Mouse (Mus musculus): ENCODE results near the gene Timm23.
"Not testable (repeated sequence)": the region's sequence is repeated elsewhere in the genome, so short reads cannot be mapped to it uniquely, and the experiment has no call there.

Timm23 gene

GRCm38 (mm10) chr14:32165278-32166061, 36.2 kb downstream of the Timm23 start:
- peak; percentile 54 to 60 for DNase-seq (ENCODE audit: low spot score in 2 of 2)

- no peak for DNase-seq (ENCODE audit: low spot score in 2 of 2)
Measured at GRCm38 (mm10) chr14:32164173-32165051, 37.3 kb downstream of the Timm23 start.

- DNase-seq (ENCODE audit: low spot score in 2 of 2) = no peak
Measured at GRCm38 (mm10) chr14:32163203-32163888, 38.4 kb downstream of the Timm23 start.

- DNase-seq (ENCODE audit: low spot score in 2 of 2) = no peak
Measured at GRCm38 (mm10) chr14:32162231-32162630, 39.5 kb downstream of the Timm23 start.

GRCm38 (mm10) chr14:32161090-32161885, 40.4 kb downstream of the Timm23 start:
- no peak for DNase-seq (ENCODE audit: low spot score in 2 of 2)

GRCm38 (mm10) chr14:32160563-32160962, 41.1 kb downstream of the Timm23 start:
- no peak for DNase-seq (ENCODE audit: low spot score in 2 of 2)

GRCm38 (mm10) chr14:32159690-32160246, 41.9 kb downstream of the Timm23 start, which contains the start of gene Ncoa4:
Gene Ncoa4, plus strand, starts transcription at chr14:32159865.
- DNase-seq (ENCODE audit: low spot score in 2 of 2) = peak; percentile 98 to 99

- no peak for DNase-seq (ENCODE audit: low spot score in 2 of 2)
Measured at GRCm38 (mm10) chr14:32159150-32159670, 42.5 kb downstream of the Timm23 start.

GRCm38 (mm10) chr14:32154758-32155157, 46.9 kb downstream of the Timm23 start:
- no peak for DNase-seq (ENCODE audit: low spot score in 2 of 2)

GRCm38 (mm10) chr14:32153156-32153555, 48.5 kb downstream of the Timm23 start:
- no peak for DNase-seq (ENCODE audit: low spot score in 2 of 2)

- DNase-seq (ENCODE audit: low spot score in 2 of 2) = no peak
Measured at GRCm38 (mm10) chr14:32152243-32152965, 49.3 kb downstream of the Timm23 start.

- no peak for DNase-seq (ENCODE audit: low spot score in 2 of 2)
Measured at GRCm38 (mm10) chr14:32150872-32151271, 50.8 kb downstream of the Timm23 start.

GRCm38 (mm10) chr14:32146578-32146977, 55.1 kb downstream of the Timm23 start:
- no peak for DNase-seq (ENCODE audit: low spot score in 2 of 2)

GRCm38 (mm10) chr14:32145809-32146511, 55.7 kb downstream of the Timm23 start:
- DNase-seq (ENCODE audit: low spot score in 2 of 2) = no peak

- DNase-seq (ENCODE audit: low spot score in 2 of 2) = no peak
Measured at GRCm38 (mm10) chr14:32145401-32145800, 56.3 kb downstream of the Timm23 start.

- no peak for DNase-seq (ENCODE audit: low spot score in 2 of 2)
Measured at GRCm38 (mm10) chr14:32144734-32145133, 57.0 kb downstream of the Timm23 start.

- no peak for DNase-seq (ENCODE audit: low spot score in 2 of 2)
Measured at GRCm38 (mm10) chr14:32141723-32142122, 60.0 kb downstream of the Timm23 start, which contains the start of gene Msmb. Gene Msmb, plus strand, starts transcription at chr14:32142023.

GRCm38 (mm10) chr14:32140359-32140965, 61.2 kb downstream of the Timm23 start:
- DNase-seq (ENCODE audit: low spot score in 2 of 2) = no peak

- not testable (repeated sequence) for DNase-seq (ENCODE audit: low spot score in 2 of 2)
Measured at GRCm38 (mm10) chr14:32136467-32136866, 65.2 kb downstream of the Timm23 start.

Data from heart, adult 9 months (tissue).